ENCODE assay signal across 8 mouse cellular contexts in genomic region chr16:21310636-21311615, GRCm38 (mm10).
A peak's percentile ranks its signal among the peaks of the same experiment; 100 is the strongest.
DNase-seq lines count a peak whose midpoint lies in the region; ATAC-seq and TF ChIP-seq lines count a peak whose summit lies in the region.

No protein-coding gene starts in this region.

- no peaks in the 10 kb centered on the region for H3K36me3 ChIP-seq in hindbrain, embryonic 15.5 days

- H3K4me3 ChIP-seq in cortical plate, adult 2 months (ENCODE audit: insufficient read depth, low read length): peak overlapping the region; percentile 31
- peak overlapping the region; percentile 79 for H3K4me3 ChIP-seq in gastrocnemius, adult 2 months
- peak overlapping the region; percentile 46 for H3K4me3 ChIP-seq in hindbrain, embryonic 15.5 days

- peak overlapping the region; percentile 95 for H3K4me2 ChIP-seq in hindbrain, embryonic 15.5 days

- WGBS in hindbrain, embryonic 15.5 days: 3% methylated on average over 35 of the region's 35 CpGs

- no peak overlapping the region for H3K27ac ChIP-seq in cortical plate, adult 2 months (ENCODE audit: insufficient read depth, low read length)
- peak overlapping the region; percentile 82 for H3K27ac ChIP-seq in gastrocnemius, adult 2 months
- H3K27ac ChIP-seq in hindbrain, embryonic 15.5 days (replicated peaks): peak overlapping the region; percentile 84

- H3K27me3 ChIP-seq in hindbrain, embryonic 15.5 days: no peaks in the 10 kb centered on the region

- H3K4me1 ChIP-seq in cortical plate, adult 2 months (ENCODE audit: control insufficient read depth, insufficient read depth, low read length): no peaks in the 10 kb centered on the region
- H3K4me1 ChIP-seq in hindbrain, embryonic 15.5 days (replicated peaks): peaks cover 22% of the 10 kb centered on the region

- TF ChIP-seq CTCF in cortical plate, adult 2 months (IDR thresholded peaks at IDR 0.05; ENCODE audit: extremely low read depth, insufficient read depth, low read length): no peak
- TF ChIP-seq CTCF in gastrocnemius, adult 2 months (IDR thresholded peaks at IDR 0.05): no peak

- H3K9ac ChIP-seq in hindbrain, embryonic 15.5 days: peak overlapping the region; percentile 73

- no peaks in the 10 kb centered on the region for H3K9me3 ChIP-seq in hindbrain, embryonic 15.5 days

- intact Hi-C loops in gastrocnemius, adult 2 months (cut with DNase I): no loop called here
- intact Hi-C loops in left cerebral cortex, postnatal 10 days (cut with DNase I): loop anchor here (10.0 kb wide), 1 partner anchor 66 kb away; no protein-coding TSS in a partner anchor

- DNase-seq in adipocyte (ENCODE audit: low spot score): peak; percentile 81
- DNase-seq in gastrocnemius, adult 2 months: peak; percentile 89
- DNase-seq in left cerebral cortex, postnatal 10 days (ENCODE audit: extremely low spot score in 1 of 2, low spot score in 2 of 2): peak; percentile 48 to 82
- peak; percentile 63 for DNase-seq in right cerebral cortex, adult 18-20 months
- peak; percentile 60 for DNase-seq in urinary bladder, postnatal 25 days (ENCODE audit: low spot score)

- peak; percentile 86 for ATAC-seq in hindbrain, embryonic 15.5 days (ENCODE audit: low FRiP score, low read depth)
- ATAC-seq in megakaryocyte, adult 5-6 weeks (ENCODE audit: poor library complexity, severe bottlenecking): peak; percentile 86

- 0 out of 2 replicates have a peak, but pooled peaks have one; percentile 4 for TF ChIP-seq POLR2A in cortical plate, adult 2 months (IDR thresholded peaks at IDR 0.05; ENCODE audit: extremely low read depth, insufficient read depth, low read length)
